Mouse (Mus musculus) granulocyte monocyte progenitor cell, adult 5-6 weeks (primary cell): ENCODE measurements at regions not wholly inside any gene's neighbourhood (a gene's known extent, or its start where the extent isn't known, plus 50 kb on each side); places are given as distances from the start of the nearest gene placed in this dataset.

Experiments
- ATAC-seq: replicated peaks from 2 replicates; pipeline ENCODE4 v1.8.0; 2016; ENCODE audit warnings: mild to moderate bottlenecking, moderate TSS enrichment, inconsistent platforms; ENCODE audit not compliant: poor library complexity, severe bottlenecking

DNA sequence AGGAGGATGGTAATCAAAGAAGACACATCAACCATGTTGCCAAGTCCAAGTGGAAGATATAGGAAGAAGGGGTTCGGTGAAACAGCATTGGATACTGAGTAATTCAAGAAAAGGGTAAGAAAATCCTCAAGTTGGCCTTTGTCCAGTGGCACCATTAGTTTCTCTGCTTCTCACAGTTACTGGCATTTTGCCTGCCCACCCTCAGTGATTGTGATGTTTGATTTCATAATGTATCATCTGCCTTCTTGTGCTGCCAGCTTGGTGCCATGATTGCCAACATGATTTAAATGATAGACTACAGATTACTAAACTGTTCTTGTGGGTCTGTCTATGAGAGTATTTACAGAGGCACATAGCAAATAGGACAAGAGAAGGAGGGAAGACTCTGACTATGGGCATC is 399.3 kb upstream of the Gm11114 start:
- ATAC-seq = no peak

DNA sequence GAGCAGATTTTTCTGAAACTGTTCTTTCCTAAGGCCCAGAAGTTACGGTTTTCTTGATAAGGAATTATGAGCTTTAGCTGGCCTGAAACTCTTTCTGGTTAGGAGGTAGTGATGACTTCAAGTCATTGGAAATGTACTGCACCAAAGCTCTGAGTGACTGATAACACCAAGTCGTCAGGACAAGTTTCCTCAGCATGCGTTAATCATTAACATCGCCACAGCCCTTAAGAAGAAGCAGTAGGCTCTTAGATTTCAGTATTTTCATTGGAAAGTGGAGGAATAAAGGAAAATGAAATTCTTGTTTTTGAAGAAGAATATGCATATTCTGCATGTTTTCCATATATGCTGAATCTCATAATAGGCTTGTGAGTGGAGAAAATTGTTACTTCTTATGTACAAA is 390.3 kb upstream of the Gm11114 start:
- no peak for ATAC-seq

DNA sequence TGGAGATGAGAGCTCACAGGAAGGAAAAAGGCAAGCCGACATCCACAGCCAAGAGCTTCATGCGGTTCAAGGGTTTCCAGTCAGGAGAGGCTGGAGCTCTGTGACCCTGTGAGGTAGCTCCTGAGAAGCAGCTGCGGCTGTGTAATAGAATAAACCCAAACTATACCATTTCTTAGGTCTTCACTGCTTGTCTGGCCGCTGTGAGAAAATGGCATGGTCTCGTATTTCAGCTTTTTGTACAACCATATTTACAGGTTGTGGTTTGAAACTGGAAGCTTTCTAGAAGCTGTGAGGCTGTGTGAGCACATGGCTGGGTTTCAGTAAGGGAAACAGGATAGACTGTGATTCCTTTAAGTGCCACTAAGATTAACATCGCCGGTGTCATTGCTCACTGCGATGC is 388.6 kb upstream of the Gm11114 start:
- ATAC-seq = no peak

DNA sequence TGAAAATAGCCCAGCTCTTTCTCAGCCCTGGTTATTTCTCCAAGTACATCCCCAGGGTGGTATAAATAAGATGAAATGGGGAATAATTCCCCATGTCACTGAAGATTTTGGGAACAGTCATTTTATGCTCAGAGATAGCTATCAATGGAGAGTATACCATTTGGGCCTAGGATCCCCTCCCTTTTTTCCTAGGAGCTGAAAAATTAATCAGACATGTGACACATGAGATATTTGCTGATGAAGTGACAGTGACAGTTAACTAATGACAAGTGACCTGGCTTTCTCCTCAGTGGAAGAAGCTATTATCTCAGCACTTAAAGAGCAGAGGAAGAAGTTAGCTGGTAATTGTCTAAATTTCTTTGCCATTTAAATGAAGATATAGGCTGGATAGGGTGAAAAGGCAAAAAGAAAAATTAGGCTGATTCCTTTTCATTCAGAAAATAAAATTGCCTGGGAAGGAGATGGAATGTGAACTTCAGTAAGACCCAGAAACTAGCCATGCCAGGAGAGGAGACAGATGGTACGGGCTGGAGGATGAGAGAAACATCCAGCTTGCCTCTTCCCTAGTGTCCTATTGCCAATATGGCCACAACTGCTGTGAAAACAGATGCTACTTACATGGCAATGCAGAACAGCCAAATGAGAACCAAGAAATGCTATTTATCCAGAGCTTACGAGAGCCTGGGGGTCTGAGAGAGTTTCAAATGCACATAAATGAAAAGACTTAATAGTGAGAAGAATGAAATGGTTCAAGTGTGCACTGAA is 376.1 kb upstream of the Gm11114 start:
- no peak for ATAC-seq

DNA sequence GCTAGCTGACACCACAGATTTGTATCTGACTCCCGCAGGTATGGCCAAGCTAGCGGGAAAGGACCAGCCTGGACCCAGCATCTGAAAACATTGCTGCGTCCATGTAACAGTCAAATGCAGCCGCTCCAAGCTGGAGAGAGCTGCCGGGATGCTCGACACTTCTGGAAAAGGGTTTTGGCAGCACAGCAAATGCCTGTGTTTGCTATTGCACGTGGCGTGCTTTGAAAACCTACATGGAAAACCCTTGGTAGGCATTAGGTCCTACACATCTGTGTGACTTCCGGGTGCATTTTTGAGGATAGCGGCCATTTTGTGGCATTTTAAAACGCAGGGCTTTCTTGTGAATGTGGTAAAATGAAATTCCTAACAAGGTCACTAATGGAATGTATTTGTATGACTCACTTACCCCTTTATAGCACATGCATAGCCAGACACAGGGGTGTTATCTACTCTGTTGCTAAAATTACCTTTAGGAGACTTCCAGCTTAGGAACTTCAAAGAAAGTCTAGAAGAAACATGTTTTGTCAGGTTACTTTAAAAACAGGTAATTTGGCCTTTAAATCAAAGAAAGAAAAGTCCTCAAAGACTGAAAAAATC is 345.9 kb upstream of the Gm11114 start:
- ATAC-seq = no peak

DNA sequence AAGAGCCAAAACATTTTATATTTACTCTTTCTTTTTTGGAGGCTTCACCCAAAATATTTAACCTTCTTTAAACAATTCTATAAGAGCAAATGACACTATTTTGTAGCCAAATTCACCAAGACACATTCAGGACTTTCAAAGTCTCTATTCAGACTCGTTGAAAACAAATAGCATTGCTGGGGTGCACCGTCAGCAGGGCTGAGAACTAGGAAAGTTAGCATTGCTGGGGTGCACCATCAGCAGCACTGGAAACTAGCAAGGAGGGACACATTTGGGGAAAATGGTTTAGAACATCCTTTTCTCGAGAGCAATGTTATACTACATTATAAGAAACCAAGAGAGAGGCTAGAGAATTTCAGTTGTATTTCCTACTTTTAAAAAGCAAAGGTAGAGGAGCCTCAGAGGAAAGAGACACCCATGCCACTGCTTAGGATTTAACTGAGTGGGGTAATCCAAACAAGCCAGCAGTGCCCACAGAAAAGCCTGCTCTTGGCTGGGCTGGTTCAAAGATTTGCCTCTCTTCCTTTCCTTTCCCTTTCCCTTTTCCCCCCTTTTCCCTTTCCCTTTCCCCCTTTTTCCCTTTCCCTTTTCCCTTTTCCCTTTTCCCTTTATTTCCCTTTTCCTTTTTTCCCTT is 342.5 kb upstream of the Gm11114 start:
- ATAC-seq = no peak

DNA sequence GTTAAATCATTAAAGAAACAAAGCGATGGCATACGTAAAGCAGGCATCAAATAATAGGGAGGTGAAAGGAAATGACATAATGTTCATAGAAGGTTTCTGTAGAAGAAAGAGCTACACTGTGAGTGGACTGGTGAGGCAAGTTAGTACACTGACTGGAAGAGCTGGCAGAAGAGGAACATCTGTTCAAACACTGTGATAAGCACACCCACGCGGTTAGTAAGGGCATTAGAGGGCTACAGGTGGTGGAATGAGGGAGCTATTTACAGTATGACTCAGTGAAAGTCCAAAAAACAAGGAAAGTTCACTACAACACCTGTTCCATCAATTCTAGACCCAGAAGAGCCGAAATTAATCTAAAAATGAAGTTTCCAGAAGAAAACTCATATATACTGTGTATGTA is 335.1 kb upstream of the Gm11114 start:
- ATAC-seq = no peak

DNA sequence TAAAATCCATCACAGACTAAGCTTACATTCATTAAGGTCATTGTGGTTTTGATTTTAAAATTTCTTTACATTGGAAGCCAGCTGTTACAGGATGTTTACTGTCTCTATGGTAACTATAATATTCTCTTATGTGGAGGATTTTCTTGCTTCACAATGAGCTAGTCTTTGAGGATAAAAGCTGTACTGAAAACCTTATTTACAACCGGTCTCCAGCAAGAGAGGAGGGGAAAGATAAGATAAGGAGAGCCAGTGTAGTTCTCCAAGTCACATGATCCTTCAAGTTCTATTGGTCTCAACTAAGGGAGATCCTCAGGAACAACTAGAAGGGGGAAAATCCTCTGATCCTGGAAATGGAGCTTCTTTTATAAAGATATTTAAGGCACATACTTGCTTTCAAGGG is 309.2 kb upstream of the Gm11114 start:
- ATAC-seq = no peak

DNA sequence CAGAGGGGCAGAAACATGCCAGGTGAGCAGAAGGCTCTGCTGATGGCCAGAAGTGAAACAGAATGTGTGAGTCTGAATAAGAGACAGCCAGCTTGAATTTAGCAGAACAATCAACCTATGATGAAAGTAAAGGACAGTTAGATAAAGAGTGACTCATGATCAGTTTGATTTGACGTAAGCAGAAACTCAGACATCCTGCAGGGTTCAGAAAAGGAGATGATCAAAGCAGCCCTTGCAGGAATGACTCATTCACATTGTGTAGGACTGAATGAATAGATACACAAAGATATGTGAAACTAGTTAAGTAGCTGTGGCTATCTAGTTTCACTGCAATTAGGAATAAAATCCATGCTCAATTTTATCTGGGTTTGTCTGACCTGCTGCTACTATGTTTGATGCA is 301.2 kb upstream of the Gm11114 start:
- ATAC-seq = no peak

DNA sequence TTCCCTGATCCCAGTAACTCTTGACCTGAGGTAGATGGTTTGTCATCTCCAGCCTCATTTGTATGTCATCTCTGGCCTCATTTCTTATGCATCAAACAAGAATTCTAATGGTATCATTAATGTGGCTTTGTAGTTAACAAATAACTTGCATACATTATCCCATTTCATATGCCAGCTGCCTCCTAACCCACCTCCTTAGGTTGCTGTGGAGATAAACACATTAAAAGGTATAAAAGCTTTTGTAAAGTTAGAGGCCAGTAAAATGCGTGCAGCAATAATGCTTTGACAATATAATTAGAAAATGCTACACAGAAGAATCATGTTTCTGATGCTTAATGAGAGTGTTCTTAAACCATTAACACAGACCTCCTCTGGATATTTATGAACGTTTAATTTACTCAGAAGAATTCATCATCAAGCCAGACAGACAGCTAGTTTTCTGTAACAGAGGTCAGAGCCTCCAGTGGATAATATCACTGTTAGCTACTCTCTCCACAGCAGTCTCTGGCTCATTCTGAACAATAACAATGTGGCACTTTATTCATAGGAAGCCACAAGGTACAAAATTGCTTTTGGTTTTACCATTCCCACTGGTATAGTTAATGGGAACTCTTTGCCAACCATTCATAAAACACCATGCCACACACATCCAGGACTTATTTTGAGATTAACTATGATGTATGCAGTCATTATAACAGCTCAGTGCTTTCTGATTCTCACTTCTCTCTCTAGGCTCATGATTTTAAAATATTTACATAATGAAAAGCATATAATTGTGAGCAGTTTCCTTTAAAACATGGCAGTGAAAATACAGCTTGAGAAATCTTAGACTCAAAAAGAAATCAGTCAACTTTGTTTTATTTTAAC is 264.2 kb upstream of the Gm11114 start:
- ATAC-seq = no peak

DNA sequence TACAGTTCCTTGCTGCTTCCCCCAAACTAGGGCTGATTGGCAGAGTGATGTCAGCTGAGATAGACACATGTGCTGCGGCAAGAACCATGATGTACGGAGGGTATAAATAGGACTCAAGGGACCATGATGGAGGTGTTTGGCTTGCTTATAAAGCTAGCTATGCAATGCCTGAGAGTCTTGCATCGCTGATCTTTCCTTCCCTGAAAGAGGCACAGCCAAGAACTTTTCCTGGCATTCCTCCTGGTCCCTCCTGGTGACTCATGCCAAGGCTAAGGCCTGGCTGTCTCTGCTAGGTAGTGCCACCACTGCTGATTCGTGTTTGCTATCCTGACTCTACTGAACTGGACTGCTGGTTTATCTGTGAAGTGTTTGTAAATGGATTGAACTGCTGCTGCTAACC is 260.0 kb upstream of the Gm11114 start:
- ATAC-seq = no peak

DNA sequence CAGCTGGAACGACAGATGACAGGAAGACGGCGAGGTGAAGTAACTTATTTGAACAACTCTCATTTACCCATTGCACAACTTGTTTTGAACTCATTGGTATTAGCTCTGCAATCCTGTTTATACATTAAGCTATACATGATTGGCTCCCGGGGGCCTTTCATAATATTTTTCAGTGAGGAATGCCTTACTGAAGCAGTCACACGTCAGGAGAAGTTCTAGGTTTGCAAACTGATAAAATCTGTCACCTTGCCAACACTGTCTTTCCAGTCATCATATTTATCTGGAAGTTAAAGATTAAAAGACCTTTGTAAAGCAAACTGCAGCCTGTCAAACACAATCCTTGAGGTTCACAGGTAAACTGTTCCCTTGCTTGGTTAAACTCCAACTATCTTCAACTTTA is 232.6 kb upstream of the Gm11114 start:
- ATAC-seq = no peak

DNA sequence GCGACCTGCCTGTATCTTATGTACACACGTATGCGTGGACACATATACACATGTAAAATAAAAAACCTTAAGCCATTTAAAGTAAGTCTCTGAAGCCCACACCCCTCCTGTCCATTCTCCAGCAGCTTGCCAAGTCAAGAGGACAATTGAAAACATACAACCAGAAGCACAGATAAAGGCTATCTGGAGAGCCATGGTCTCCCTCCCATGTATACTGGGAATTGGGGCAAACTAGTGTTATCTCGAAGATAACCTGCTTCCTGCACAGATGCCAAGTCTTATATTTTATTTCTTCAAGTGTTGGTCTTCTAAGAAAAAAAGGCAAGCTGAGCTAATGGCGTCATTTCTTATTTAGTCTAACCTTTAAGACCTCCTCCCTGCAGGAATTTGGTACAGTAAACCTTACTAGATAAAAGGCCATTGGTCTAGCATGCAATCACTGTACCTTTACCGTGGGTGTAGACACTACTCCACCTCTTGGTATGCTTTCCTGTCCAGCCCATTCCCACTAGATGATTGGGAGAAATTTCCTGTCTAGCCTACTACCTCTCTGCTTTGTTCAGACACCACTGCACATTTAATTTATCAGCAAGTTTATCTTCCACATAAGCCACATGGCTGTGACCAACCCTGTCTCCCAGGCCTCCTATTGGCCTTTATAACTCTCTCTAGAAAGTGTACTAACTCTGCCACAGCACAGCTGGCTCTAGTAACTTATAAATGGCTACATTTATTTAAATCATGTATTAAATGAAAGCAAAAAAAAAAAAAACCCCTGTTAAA is 223.8 kb upstream of the Gm11114 start:
- ATAC-seq = no peak

DNA sequence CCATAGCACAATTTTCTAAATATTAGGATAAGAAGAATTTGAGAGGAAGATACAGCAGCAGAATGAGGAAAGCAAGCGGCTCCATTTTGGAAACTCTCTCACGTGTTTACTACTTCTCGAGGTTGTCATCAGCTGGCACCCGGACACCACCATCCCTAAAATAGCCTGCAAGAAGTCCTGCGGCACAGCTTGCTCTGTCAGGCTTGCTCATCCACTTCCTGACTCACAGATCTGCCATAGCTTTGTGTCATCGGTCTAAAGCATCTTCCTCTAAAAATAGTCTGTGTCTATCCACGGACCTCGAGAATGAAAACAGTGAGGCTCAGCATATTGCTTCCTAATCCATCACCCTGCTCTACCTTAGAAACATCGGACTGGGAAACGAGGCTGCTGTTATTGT is 222.3 kb upstream of the Gm11114 start:
- ATAC-seq = no peak

DNA sequence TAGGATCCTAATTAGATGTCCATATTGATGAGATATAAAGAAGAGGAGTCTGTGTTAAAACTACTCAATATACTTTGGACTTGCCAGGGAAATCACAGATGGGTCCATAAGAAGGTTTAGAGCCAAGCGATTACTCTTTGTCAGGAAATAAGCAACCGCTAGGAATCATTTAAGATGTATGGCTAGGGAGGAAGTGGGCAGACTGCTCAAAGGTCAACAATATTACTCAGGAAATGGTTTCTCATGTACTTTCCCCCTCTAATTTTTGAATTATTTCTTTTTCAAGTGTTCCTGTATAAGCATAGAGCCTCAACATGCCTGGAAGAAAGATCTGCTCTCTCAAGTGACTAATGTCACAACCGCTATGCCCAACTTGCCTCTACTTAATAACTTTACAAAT is 217.3 kb upstream of the Gm11114 start:
- ATAC-seq = no peak

DNA sequence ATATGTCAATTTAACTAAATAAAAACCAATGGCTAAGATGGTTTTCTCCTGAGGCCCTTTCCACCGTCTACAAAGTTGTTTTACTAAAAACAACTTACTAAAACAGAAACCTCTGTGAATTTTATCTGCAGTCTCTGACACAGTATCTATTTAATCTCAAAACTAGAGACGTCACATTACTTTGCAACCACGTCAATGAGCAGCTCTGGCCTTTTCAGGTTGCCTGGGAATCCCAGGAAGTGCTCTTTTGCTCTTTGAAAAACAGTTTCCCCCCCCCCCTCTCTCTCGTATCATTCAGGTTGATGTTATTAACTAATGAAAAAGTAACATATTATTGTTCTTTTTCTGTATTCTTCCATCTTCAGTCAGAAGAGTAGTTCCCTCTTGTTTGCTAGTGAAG is 216.1 kb upstream of the Gm11114 start:
- no peak for ATAC-seq

DNA sequence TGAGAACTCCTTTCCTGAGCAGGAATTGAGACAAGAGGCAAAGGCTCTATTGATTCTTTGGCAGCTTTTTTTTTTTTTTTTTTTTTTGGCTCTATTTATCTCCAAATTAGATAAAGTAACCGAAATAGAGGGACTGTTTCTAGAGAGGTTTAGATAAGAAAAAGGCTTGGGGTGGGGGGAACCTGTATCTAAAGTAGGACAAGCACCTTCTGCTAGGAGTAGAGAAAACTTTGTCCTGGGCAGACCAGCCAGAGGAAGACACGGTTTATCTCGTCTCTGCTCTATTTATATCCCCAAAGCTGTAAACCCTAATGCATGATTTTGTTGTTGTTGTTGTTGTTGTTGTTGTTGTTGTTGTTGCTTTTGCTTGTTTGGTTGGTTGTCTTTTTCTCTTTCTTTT is 199.6 kb upstream of the Gm11114 start:
- ATAC-seq = no peak

DNA sequence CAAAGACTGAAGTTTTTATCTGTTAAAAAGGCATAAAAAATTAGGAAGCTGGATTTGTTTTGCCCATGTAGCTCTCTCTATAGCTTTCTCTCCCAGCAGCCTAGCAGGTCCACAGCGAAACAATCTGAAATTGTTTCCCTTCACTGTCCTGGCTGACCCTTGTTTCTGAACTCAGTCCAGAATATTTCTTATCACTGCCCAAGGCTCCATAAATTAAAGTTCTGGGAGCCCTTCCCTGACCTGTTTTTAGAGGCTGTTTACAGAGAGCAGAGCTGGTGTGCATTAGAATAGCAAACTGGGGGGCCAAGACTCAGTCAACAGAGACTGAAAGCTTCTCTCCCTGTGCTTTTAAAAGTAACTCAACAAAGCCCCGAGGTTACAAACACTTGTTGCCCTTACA is 198.3 kb upstream of the Gm11114 start:
- ATAC-seq = no peak

DNA sequence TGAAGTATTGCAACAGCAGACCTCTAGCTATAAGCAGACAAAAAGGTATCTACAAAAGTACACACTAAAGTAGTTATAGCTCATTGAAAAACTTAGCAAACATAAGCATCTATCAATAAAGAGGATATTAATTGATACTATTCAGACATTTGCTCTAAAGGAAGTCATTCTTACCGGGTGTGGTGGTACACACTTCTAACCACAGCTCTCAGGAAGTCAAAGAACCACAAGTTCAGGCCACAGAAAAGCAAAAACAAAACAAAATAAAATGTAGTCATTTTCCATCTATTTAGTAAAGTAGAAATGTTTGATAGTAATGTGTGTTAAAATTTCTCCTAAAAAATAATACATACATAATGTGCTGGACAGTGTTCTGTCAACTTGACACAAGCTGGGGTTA is 192.5 kb upstream of the Gm11114 start:
- ATAC-seq = no peak; the same call in 1 of the 2 replicates

DNA sequence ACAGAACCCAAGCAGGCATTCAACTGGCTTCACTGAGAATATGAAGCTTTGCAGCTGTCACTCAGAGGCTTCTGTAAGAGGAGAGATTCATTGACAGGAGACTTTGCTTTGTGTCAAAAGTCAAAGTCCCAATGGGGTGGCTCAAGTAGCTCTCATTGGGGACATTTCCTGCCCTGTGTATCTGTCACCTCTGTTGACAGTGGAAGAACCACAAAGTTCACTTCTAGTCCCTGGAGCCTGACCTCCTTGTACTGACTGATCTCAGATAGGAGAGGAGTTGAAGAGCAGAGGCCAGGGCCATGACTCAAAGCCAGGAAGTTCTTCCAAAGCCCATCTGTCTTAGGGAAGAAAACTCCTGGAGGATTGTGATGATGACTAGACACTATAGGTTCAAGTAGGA is 191.5 kb upstream of the Gm11114 start:
- ATAC-seq = no peak
